Mouse (Mus musculus) olfactory bulb, adult 2 months (tissue): ENCODE results near the gene B4galt3.

Experiments used
- CTCF ChIP-seq: fragments of 200-500 bp; IDR thresholded peaks from 2 replicates; pipeline ENCODE4 v1.5.1; 2012; ENCODE audit warnings: low read depth, mild to moderate bottlenecking, low read length, moderate library complexity; ENCODE audit not compliant: insufficient read depth
- POLR2A ChIP-seq: fragments of 200-500 bp; IDR thresholded peaks from 2 replicates; pipeline ENCODE4 v1.6.1; 2012; ENCODE audit warnings: mild to moderate bottlenecking, low read depth, low read length, moderate library complexity; ENCODE audit not compliant: insufficient read depth

DNA sequence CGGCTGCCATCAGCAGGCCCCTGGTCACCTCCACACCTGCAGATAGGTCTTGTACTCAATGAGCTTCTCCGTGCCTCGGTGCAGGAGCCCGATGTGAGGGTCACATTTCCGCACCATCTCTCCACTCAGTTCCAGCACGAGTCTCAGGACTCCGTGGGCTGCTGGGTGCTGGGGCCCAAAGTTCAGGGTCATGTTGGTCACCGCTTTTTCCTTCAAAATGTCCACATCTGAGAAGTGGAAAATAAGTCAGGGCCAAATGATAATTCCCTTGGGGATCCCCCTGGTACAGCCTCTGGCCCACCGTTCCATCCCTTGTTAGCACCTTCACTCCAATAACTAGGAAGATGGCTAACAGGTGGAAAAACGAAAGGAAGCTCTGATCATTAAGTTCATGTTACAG is 29.2 kb upstream of the B4galt3 start:
- TF ChIP-seq CTCF (no peak), POLR2A (no peak)
